Mouse (Mus musculus) kidney, adult 2 months (tissue): Measurements from ENCODE around the gene Cenpk.

Experiments used
- CTCF ChIP-seq: fragments of 200-500 bp; conservative IDR thresholded peaks from 2 replicates; pipeline ENCODE4 v1.5.1; 2011; ENCODE audit warnings: low read depth, mild to moderate bottlenecking, control low read depth, low read length, moderate library complexity, mixed read lengths; ENCODE audit not compliant: insufficient read depth, insufficient read length
- POLR2A ChIP-seq: fragments of 200-500 bp; IDR thresholded peaks from one replicate; pipeline ENCODE4 v1.6.1; 2011; ENCODE audit warnings: low read depth, low read length, control low read depth

- TF ChIP-seq CTCF, result no peak
- no peak for TF ChIP-seq POLR2A
Measured at GRCm38 (mm10) chr13:104179176-104179888, 49.1 kb upstream of the Cenpk start.
